In genomic region chr3:129621255-129621654, GRCm38 (mm10) we compare ENCODE assay signal across 17 mouse cellular contexts.
A peak's percentile ranks its signal among the peaks of the same experiment; 100 is the strongest.
DNase-seq lines count a peak whose midpoint lies in the region; ATAC-seq and TF ChIP-seq lines count a peak whose summit lies in the region.
"Had no signal": no experiment of that assay in that cellular context is flagged by ENCODE, and none has a peak within 500 bp of the region (broad histone marks: within the 10 kb centered on the region; RNA-seq: fewer than 3 reads in every experiment).

No protein-coding gene starts in this region.

- 28% methylated on average over 5 of the region's 5 CpGs for WGBS in heart, embryonic 13.5 days
- WGBS in stomach, postnatal 0 days = 52% methylated on average over 5 of the region's 5 CpGs
- 80% methylated on average over 5 of the region's 5 CpGs for WGBS in hindbrain, embryonic 10.5 days

- H3K27me3 ChIP-seq in heart, embryonic 13.5 days (replicated peaks) = no peaks in the 10 kb centered on the region
- no peaks in the 10 kb centered on the region for H3K27me3 ChIP-seq in stomach, postnatal 0 days (ENCODE audit: control insufficient read depth, insufficient read depth, low read length)
- H3K27me3 ChIP-seq in hindbrain, embryonic 10.5 days (ENCODE audit: insufficient read depth, poor library complexity, severe bottlenecking) = no peaks in the 10 kb centered on the region
- H3K27me3 ChIP-seq: forebrain, embryonic 12.5 days; hindbrain, embryonic 12.5 days; liver, embryonic 13.5 days had no signal

- H3K9me3 ChIP-seq in heart, embryonic 13.5 days = no peaks in the 10 kb centered on the region
- H3K9me3 ChIP-seq in stomach, postnatal 0 days (ENCODE audit: control insufficient read depth, low read length) = no peaks in the 10 kb centered on the region
- no peaks in the 10 kb centered on the region for H3K9me3 ChIP-seq in hindbrain, embryonic 10.5 days
- H3K9me3 ChIP-seq: forebrain, embryonic 12.5 days; hindbrain, embryonic 12.5 days; liver, embryonic 13.5 days had no signal

- no peak overlapping the region for H3K4me3 ChIP-seq in heart, embryonic 13.5 days
- H3K4me3 ChIP-seq in stomach, postnatal 0 days (ENCODE audit: low read depth, low read length) = no peak overlapping the region
- H3K4me3 ChIP-seq in hindbrain, embryonic 10.5 days = no peak overlapping the region
- H3K4me3 ChIP-seq: forebrain, embryonic 12.5 days; gastrocnemius, adult 2 months; hindbrain, embryonic 12.5 days; liver, embryonic 13.5 days had no signal

- 0 out of 2 replicates have a peak, but pooled peaks cover 5% of the 10 kb centered on the region for H3K36me3 ChIP-seq in heart, embryonic 13.5 days
- H3K36me3 ChIP-seq in stomach, postnatal 0 days (ENCODE audit: control insufficient read depth, insufficient read depth, low read length) = no peaks in the 10 kb centered on the region
- peaks cover 35% of the 10 kb centered on the region for H3K36me3 ChIP-seq in hindbrain, embryonic 10.5 days
- H3K36me3 ChIP-seq: hindbrain, embryonic 12.5 days had no signal

- H3K4me1 ChIP-seq in heart, embryonic 13.5 days = peaks cover 27% of the 10 kb centered on the region
- H3K4me1 ChIP-seq in stomach, postnatal 0 days (replicated peaks; ENCODE audit: control insufficient read depth, insufficient read depth) = no peaks in the 10 kb centered on the region
- 0 out of 2 replicates have a peak, but pooled peaks cover 5% of the 10 kb centered on the region for H3K4me1 ChIP-seq in hindbrain, embryonic 10.5 days (replicated peaks)
- H3K4me1 ChIP-seq: forebrain, embryonic 12.5 days; hindbrain, embryonic 12.5 days had no signal

- no peak for DNase-seq in heart, adult 11 months
- DNase-seq in right cerebral cortex, adult 18-20 months = peak; percentile 15
- DNase-seq in right cerebral cortex, postnatal 25 days = no peak
- no peak for DNase-seq in spleen, postnatal 4 days (ENCODE audit: low spot score in 2 of 2)
- DNase-seq in stomach, postnatal 0 days (ENCODE audit: low spot score) = no peak
- DNase-seq in hindbrain, embryonic 10.5 days (ENCODE audit: low spot score) = no peak
- DNase-seq: cerebellum, postnatal 36 days; gastrocnemius, adult 2 months; kidney, postnatal 10 days; left cerebral cortex, postnatal 4 days; liver, embryonic 13.5 days; thymus, adult 2 months had no signal

- TF ChIP-seq EP300 in stomach, postnatal 0 days (optimal IDR thresholded peaks at IDR 0.05) = no peak

- no peak overlapping the region for H3K9ac ChIP-seq in heart, embryonic 13.5 days
- H3K9ac ChIP-seq in stomach, postnatal 0 days (ENCODE audit: low read length) = no peak overlapping the region
- H3K9ac ChIP-seq: forebrain, embryonic 12.5 days; hindbrain, embryonic 12.5 days; liver, embryonic 13.5 days had no signal

- no peak for TF ChIP-seq CTCF in stomach, postnatal 0 days (IDR thresholded peaks at IDR 0.05; ENCODE audit: low read depth)

- no peak for ATAC-seq in heart, embryonic 13.5 days (ENCODE audit: extremely low read depth, insufficient number of reproducible peaks, low FRiP score, low TSS enrichment)
- ATAC-seq in granulocyte monocyte progenitor cell, adult 5-6 weeks (replicated peaks; ENCODE audit: poor library complexity, severe bottlenecking) = 0 out of 2 replicates have a peak, but pooled peaks have one; percentile 7
- no peak for ATAC-seq in stomach, postnatal 0 days (ENCODE audit: low FRiP score, low TSS enrichment)
- ATAC-seq: intestine, postnatal 0 days had no signal

- H3K4me2 ChIP-seq in heart, embryonic 13.5 days = peak overlapping the region; percentile 29
- no peak overlapping the region for H3K4me2 ChIP-seq in stomach, postnatal 0 days (replicated peaks; ENCODE audit: low read depth)
- H3K4me2 ChIP-seq: forebrain, embryonic 12.5 days; hindbrain, embryonic 12.5 days; liver, embryonic 13.5 days had no signal

- H3K27ac ChIP-seq in heart, embryonic 13.5 days (replicated peaks) = peak overlapping the region; percentile 60
- H3K27ac ChIP-seq in stomach, postnatal 0 days (replicated peaks) = no peak overlapping the region
- no peak overlapping the region for H3K27ac ChIP-seq in hindbrain, embryonic 10.5 days
- H3K27ac ChIP-seq: forebrain, embryonic 12.5 days; gastrocnemius, adult 2 months; hindbrain, embryonic 12.5 days; liver, embryonic 13.5 days had no signal
